Mouse (Mus musculus): ENCODE results near the gene Tubgcp6. TPM values are rescaled to one million over a fixed set of nuclear protein-coding genes. Genes with fewer than 3 reads are reported as not detected.

Tubgcp6 gene
- polyA plus RNA-seq, 1 experiment from 2014 or later, result 15.4 TPM

DNA sequence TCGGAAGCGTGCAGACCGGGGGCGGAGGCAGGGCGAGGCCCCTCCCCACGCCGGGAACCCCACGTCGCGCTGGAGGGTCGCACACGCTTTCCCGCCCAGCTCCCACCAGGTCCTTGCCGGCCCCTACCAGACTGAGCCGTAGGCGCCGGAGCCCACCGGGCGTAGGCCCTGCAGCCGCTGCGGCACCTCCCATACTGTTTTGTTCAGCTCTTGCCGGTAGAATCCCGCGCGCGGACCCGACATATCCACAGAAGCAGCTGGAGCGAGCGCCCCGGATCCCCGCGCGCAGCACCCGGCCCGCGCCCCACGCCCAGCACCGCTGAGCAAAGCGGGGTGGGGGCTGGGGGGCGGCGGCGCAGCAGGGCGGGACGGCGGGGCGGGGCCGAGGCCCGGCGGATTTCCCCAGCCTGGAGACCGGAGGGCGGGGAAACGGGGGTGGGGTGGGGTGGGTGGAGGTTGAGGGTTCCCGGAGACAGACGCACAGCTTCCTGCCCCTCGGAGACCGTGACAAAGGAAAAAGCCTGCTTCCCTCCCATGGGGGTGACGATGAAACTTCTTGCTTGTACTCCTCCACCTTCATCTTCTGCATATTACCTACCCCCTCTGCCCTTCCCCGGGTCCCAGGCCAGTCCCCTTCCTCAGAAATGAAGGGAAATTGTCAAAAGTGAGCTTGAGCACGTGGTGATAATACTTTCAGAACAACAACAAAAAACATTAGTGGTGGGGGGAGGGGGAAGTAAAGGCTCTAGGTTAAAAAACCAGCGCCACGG, 26.5 kb upstream of the Tubgcp6 start, which contains the start of gene Mapk11:
Gene Mapk11, minus strand, starts transcription at position 358 of the 770 bp plus-strand sequence.
- WGBS, result 1% methylated on average over 61 of the region's 61 CpGs
- H3K9me3 ChIP-seq, result no peaks in the 10 kb centered on the region
- peak within 1 kb of the TSS; percentile 81 for H3K27ac ChIP-seq
- no peak for DNase-seq (ENCODE audit: low spot score)
- H3K27me3 ChIP-seq (ENCODE audit: insufficient read depth, poor library complexity, severe bottlenecking), result peaks cover 61% of the 10 kb centered on the region
- peak within 1 kb of the TSS; percentile 84 for H3K4me3 ChIP-seq
- H3K36me3 ChIP-seq, result peaks cover 12% of the 10 kb centered on the region
- H3K4me1 ChIP-seq, result peaks cover 40% of the 10 kb centered on the region

DNA sequence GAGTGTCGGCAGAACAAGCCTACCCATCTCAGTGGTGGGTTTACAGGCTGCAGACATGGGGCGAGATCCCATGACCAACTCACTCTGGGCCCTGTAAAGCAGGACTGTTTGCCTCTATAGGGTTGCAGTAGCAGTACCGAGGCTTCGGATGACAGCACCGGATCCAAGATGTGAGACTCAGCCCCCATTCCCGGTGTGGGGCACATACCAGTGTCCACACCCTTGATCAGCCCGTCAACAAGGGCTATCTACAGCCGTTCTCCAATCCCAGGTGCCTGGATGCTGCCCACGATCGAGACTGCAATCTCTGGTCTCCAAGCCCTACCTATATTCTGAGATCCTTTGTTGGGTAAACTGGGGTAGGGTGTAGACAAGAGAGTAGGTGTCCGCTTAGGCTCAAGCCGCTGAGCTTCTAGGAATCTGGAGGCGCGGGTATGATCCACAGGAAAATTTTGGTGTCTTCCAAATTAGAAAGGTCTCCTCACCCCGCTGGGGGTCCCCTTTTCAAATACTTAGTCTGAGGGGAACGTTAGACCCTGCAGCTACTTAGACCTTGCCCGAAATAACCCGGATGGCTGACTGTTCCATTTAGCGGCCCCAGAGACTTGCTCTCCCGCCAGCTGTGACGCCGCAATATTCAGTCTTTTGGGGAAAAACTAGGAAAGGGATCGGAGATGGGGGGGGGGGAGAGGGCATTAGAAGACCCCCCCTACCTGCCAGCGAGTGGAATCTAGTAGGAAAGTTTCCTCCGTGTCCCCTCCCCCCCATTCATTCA, 25.8 kb upstream of the Tubgcp6 start:
- Histone ChIP-seq H3K4me3 (peak overlapping the region; percentile 84), H3K4me1 (peaks cover 40% of the 10 kb centered on the region), H3K9me3 (no peaks in the 10 kb centered on the region), H3K27ac (peak overlapping the region; percentile 81), H3K36me3 (peaks cover 5% of the 10 kb centered on the region), H3K27me3 (ENCODE audit: insufficient read depth, poor library complexity, severe bottlenecking) (peaks cover 68% of the 10 kb centered on the region)
- 9% methylated on average over 25 of the region's 25 CpGs for WGBS
- DNase-seq (ENCODE audit: low spot score), result no peak

DNA sequence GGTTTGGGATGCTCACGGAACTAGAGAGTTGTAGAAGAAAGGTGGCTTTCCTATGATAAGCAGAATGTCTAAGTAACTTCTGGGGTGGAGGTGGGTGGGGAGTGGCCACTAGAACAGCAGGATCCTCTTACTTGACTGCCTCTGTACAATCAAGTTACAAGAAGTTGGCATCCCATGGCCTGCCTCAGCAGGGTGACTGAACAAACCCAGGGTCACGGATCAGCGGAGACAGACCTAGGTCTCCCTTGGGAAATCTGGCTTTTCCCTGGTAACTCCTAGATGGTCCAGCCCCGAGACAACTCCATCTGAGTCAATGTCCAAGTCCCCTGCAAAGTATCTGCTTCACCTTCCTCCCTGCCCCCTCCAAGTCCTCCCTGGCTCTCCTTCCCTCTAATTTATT, 25.0 kb upstream of the Tubgcp6 start:
- no peaks in the 10 kb centered on the region for H3K36me3 ChIP-seq
- H3K9me3 ChIP-seq, result no peaks in the 10 kb centered on the region
- DNase-seq (ENCODE audit: low spot score), result no peak
- peaks cover 40% of the 10 kb centered on the region for H3K4me1 ChIP-seq
- WGBS, result 57% methylated on average over 4 of the region's 4 CpGs
- H3K27ac ChIP-seq, result no peak overlapping the region
- peaks cover 76% of the 10 kb centered on the region for H3K27me3 ChIP-seq (ENCODE audit: insufficient read depth, poor library complexity, severe bottlenecking)
- 0 out of 2 replicates have a peak overlapping the region, but pooled peaks have one; percentile 44 for H3K4me3 ChIP-seq

DNA sequence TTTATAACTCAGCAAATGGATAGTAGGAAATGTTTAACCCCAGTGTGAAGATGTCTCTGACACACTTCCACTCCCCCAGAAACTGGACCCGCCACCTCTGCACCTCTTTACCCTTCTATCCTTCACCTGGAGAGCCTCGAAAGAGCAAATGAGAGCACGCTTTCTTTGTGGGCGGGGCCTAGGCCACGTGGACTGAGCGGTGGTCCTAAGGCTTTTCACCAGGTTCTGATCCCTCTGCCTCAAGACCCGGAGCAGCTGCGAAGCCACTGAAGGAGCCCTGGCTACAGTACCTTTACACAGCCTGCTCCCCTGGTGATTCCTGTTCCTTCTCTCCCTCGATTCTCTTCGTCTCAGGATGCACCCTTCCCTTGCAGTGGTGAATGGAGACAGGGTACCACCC, 24.5 kb upstream of the Tubgcp6 start:
- 24% methylated on average over 10 of the region's 10 CpGs for WGBS
- Histone ChIP-seq H3K4me3 (0 out of 2 replicates have a peak overlapping the region, but pooled peaks have one; percentile 44), H3K27me3 (ENCODE audit: insufficient read depth, poor library complexity, severe bottlenecking) (peaks cover 80% of the 10 kb centered on the region), H3K27ac (no peak overlapping the region), H3K9me3 (no peaks in the 10 kb centered on the region), H3K36me3 (no peaks in the 10 kb centered on the region), H3K4me1 (peaks cover 41% of the 10 kb centered on the region)
- no peak for DNase-seq (ENCODE audit: low spot score)

DNA sequence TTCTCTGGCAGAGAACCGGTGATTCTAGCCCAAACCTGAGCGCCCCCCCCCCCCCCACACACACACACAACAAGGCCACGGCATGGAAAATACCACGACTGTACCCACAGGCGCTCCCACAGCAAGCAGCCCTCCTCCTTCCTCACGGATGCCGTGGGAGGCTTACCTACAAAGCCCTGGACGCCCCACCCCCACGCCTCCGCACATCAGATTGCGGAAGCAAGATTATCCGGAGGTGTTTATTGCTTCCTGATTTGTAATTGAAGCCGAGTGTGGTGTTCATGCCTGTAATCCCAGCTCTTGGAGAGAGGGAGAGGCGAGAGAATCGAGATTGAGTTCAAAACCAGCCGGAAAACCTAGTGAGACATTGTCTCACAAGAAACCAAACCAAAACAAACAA, 24.1 kb upstream of the Tubgcp6 start:
- H3K4me1 ChIP-seq, result peaks cover 44% of the 10 kb centered on the region
- WGBS, result 12% methylated on average over 16 of the region's 16 CpGs

DNA sequence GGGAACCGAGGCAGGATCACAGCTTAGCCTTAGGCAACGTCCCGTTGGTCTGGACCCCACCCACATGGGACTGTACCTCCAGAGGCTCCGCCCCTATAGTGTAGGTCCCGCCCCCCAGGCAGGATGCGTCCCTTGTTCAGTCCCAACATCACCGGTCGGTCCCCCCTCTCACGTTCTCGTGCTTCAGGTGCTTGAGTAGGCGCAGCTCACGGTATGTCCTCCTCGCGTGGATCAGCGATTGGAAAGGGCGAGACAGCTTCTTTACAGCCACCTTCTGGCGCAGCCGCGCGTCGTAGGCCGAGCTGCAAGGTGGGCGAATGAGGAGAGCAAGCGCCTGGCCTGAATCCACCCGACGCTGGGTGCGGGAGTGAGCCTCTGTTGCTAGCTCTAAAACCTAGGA, 23.6 kb upstream of the Tubgcp6 start:
- peak overlapping the region; percentile 44 for H3K4me3 ChIP-seq
- WGBS, result 2% methylated on average over 27 of the region's 27 CpGs
- peaks cover 89% of the 10 kb centered on the region for H3K27me3 ChIP-seq (ENCODE audit: insufficient read depth, poor library complexity, severe bottlenecking)
- 0 out of 2 replicates have a peak overlapping the region, but pooled peaks have one; percentile 5 for H3K27ac ChIP-seq
- H3K9me3 ChIP-seq, result no peaks in the 10 kb centered on the region
- H3K4me1 ChIP-seq, result peaks cover 47% of the 10 kb centered on the region
- H3K36me3 ChIP-seq, result no peaks in the 10 kb centered on the region
- DNase-seq (ENCODE audit: low spot score), result no peak

More for the DNA sequence above, 24.1 kb upstream of the Tubgcp6 start:
- no peak for DNase-seq (ENCODE audit: low spot score)
- Histone ChIP-seq H3K36me3 (no peaks in the 10 kb centered on the region), H3K27me3 (ENCODE audit: insufficient read depth, poor library complexity, severe bottlenecking) (peaks cover 84% of the 10 kb centered on the region), H3K27ac (no peak overlapping the region), H3K4me3 (peak overlapping the region; percentile 44), H3K9me3 (no peaks in the 10 kb centered on the region)

DNA sequence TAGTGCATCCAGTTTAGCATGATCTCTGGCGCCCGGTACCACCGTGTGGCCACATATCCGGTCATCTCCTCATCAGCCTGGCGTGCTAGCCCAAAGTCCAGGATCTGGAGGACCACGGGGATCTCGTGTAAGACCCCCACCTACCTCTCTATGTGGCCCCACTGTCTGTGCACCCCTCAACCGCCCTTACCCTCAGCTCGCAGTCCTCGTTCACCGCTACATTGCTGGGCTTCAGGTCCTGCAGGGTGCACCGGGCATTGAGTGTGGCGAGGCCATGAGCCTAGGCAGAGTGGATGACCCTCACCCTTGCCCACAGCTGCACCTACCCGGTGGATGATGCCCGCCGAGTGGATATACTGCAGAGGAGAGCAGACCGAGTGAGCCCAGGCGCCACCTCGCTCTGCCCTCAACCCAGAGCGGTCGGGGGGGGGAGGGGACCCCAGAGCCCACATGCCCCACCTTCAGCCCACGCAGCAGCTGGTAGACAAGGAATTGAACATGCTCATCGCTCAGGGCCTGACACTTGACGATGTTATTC, 23.0 kb upstream of the Tubgcp6 start:
- Histone ChIP-seq H3K27ac (no peak overlapping the region), H3K36me3 (no peaks in the 10 kb centered on the region), H3K4me3 (peak overlapping the region; percentile 8; the same call in 1 of the 2 replicates), H3K9me3 (no peaks in the 10 kb centered on the region), H3K4me1 (peaks cover 53% of the 10 kb centered on the region), H3K27me3 (ENCODE audit: insufficient read depth, poor library complexity, severe bottlenecking) (peaks cover 96% of the 10 kb centered on the region)
- no peak for DNase-seq (ENCODE audit: low spot score)
- 63% methylated on average over 24 of the region's 24 CpGs for WGBS

DNA sequence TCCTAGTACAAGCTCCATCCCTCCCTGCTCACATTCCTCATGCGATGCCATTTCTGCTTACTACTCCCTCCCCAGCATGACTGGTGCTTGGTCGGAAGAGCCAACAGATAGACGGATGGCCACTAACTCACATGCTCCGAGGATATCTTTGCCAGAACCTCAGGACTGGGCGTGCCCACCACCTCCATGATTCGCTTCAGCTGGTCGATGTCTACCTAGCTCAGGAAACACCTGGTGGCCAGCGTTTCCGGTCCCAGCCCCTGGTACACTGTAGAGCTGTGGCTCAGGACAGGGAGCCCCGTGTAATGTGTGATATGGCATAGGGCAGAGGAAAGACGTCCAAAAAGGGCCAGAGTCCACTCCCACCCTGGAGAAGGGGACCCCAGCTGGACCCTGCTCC, 22.1 kb upstream of the Tubgcp6 start:
- WGBS, result 80% methylated on average over 11 of the region's 11 CpGs
- Histone ChIP-seq H3K27me3 (ENCODE audit: insufficient read depth, poor library complexity, severe bottlenecking) (peaks cover 100% of the 10 kb centered on the region), H3K4me3 (no peak overlapping the region), H3K4me1 (peaks cover 55% of the 10 kb centered on the region), H3K36me3 (no peaks in the 10 kb centered on the region), H3K9me3 (no peaks in the 10 kb centered on the region), H3K27ac (no peak overlapping the region)
- no peak for DNase-seq (ENCODE audit: low spot score)

DNA sequence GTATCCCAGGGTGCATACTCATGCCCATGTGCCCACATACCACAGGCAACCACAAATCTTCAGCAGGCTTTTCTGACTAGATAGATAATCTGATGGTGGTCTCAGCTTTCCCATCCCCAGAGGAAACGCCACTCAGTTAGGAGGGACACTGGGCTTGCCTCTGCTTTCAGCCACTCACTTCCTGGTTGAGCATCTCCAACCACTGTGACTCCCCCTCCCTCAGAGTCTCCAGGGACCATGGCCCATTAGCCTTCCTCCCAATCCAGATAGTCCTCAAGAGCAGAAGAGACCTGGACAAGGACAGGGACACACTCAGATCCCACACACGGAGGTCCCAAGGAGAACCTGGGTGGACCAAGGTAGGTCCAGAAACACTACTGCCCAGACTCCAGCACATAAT, 20.2 kb upstream of the Tubgcp6 start:
- Histone ChIP-seq H3K27ac (no peak overlapping the region), H3K27me3 (ENCODE audit: insufficient read depth, poor library complexity, severe bottlenecking) (peaks cover 93% of the 10 kb centered on the region), H3K4me3 (no peak overlapping the region), H3K4me1 (peaks cover 54% of the 10 kb centered on the region), H3K9me3 (no peaks in the 10 kb centered on the region), H3K36me3 (0 out of 2 replicates have a peak, but pooled peaks cover 4% of the 10 kb centered on the region)
- no peak for DNase-seq (ENCODE audit: low spot score)
- WGBS, result 64% methylated on average over 2 of the region's 2 CpGs

DNA sequence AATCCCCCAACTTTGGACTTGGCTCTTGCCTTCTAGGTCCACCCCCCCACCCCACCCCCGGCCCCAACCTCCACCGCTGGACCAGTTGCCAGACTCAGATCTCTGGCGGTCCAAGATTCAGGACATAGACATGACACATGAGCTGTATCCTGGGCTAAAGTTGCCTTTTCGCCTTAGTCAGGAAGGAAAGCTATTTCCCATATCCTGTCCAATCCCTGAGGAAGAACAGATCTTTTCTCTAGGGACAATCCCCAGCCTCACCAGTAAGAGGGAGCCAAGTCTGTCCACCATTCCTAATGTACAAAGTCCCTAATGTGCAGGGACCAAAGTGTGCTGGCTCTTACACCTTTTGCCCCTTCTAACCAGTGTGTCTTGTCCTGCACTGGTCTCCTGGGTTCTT, 19.0 kb upstream of the Tubgcp6 start:
- Histone ChIP-seq H3K27me3 (ENCODE audit: insufficient read depth, poor library complexity, severe bottlenecking) (peaks cover 80% of the 10 kb centered on the region), H3K4me1 (peaks cover 57% of the 10 kb centered on the region), H3K27ac (no peak overlapping the region), H3K36me3 (0 out of 2 replicates have a peak, but pooled peaks cover 4% of the 10 kb centered on the region), H3K4me3 (0 out of 2 replicates have a peak overlapping the region, but pooled peaks have one; percentile 67), H3K9me3 (no peaks in the 10 kb centered on the region)
- no peak for DNase-seq (ENCODE audit: low spot score)
- WGBS, result 47% methylated on average over 4 of the region's 4 CpGs

DNA sequence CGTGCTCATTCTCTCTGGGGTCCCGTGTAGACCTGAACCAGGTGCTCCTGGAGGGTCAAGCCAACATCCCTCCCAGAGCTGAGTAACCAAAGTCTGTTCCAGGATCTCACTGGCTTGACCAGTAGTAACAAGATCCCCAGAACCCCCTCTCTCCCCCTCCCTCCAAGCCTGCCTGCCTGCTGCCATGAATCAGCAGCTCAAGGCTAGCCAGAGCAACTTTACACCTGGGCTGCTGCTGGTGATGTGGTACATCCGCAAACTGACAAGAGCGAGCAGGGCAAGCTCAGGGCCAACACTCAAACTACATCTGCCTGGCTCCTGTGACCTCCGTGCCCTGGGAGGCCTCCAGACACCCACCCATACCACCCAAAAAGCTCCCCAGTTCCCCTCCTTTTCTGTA, 18.5 kb upstream of the Tubgcp6 start:
- H3K4me1 ChIP-seq, result peaks cover 52% of the 10 kb centered on the region
- DNase-seq (ENCODE audit: low spot score), result no peak
- H3K36me3 ChIP-seq, result 0 out of 2 replicates have a peak, but pooled peaks cover 4% of the 10 kb centered on the region
- H3K4me3 ChIP-seq, result peak overlapping the region; percentile 67; the same call in 1 of the 2 replicates
- WGBS, result 22% methylated on average over 5 of the region's 5 CpGs
- peaks cover 76% of the 10 kb centered on the region for H3K27me3 ChIP-seq (ENCODE audit: insufficient read depth, poor library complexity, severe bottlenecking)
- no peak overlapping the region for H3K27ac ChIP-seq
- no peaks in the 10 kb centered on the region for H3K9me3 ChIP-seq

DNA sequence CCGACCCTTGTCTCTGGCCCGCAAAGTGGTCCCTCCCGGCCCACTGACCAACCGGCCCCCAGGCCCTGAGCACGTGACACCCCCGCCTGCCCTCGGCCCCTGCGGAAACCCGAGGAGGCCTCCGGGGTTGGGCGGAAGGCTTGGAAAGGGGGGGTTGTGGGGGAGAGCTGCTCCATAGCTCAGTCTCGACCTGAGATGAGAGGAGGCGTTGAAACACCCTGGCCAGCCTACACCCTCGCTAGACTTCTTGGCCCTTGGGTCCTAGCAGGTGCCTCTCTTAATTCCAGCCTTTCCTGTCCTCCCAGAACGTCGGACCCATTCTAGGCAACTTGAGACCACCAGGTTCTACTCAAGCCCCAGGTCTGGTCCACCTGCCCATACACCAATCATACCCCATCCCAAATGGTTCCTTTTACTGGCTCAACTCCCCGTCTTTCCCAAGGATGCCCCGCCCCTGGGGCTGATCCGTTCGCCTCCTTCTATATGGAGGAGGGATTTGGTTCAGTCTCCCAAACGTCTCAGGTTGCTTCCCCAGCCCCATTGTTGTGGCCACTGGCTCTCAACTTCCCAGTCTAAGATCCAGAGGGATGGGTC, 17.8 kb upstream of the Tubgcp6 start, which contains the start of gene Mapk12:
Gene Mapk12, minus strand, starts transcription at position 45 of the 594 bp plus-strand sequence.
- Histone ChIP-seq H3K27me3 (ENCODE audit: insufficient read depth, poor library complexity, severe bottlenecking) (peaks cover 69% of the 10 kb centered on the region), H3K36me3 (0 out of 2 replicates have a peak, but pooled peaks cover 4% of the 10 kb centered on the region), H3K9me3 (no peaks in the 10 kb centered on the region), H3K4me3 (peak within 1 kb of the TSS; percentile 67), H3K27ac (peak within 1 kb of the TSS; percentile 85), H3K4me1 (peaks cover 46% of the 10 kb centered on the region)
- WGBS, result under 1% methylated on average over 21 of the region's 21 CpGs
- peak; percentile 86 for DNase-seq (ENCODE audit: low spot score)

All from heart, embryonic 10.5 days (tissue).